Mouse (Mus musculus) lung, postnatal 4 days (tissue): ENCODE data around the gene Cog4.
"Not testable (repeated sequence)": the region's sequence is repeated elsewhere in the genome, so short reads cannot be mapped to it uniquely, and the experiment has no call there.

Experiments
- DNase-seq, 2 experiments: peaks; one replicate each; pipeline ENCODE4 v3.0.0; 2021

Cog4 gene

DNA sequence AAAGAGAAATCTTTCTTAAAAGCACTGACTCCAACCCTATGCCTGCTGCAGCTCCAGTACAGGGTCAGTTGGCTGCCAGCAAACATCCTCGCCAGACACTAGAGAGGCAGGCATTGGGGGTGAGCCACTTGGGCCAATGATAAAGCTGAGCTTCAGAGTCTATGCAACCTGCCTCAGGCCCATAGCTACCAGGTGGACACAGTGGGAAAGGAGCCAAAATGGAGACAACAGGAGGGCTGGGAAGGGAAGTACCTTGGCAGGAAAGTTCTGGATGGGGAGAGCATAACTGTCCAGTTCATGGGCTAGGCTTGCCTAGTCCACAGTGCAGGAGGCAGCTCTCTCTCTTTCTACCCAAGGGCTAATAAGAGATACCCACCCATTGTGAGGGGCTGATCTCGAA, 46.5 kb downstream of the Cog4 start:
- DNase-seq = no peak

DNA sequence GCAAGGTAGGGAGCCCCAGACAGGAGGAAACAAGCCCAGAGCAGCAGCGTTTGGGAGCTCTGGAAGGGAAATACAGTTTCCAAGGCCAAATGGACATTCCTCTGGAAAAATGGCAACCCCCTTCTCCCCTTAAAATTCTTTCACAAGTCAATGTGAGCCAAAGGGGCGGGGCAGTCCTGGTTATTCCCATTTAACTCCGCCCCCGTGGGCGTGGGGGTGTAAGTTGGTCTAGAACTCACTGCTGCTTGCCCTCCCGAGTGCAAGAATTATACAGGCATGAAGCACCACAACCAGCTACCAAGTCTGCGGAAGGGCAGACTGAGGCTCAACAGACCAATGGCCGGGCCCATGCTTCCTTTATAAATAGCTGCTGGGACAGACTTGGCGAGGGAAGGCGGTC, 48.5 kb downstream of the Cog4 start:
- no peak for DNase-seq

DNA sequence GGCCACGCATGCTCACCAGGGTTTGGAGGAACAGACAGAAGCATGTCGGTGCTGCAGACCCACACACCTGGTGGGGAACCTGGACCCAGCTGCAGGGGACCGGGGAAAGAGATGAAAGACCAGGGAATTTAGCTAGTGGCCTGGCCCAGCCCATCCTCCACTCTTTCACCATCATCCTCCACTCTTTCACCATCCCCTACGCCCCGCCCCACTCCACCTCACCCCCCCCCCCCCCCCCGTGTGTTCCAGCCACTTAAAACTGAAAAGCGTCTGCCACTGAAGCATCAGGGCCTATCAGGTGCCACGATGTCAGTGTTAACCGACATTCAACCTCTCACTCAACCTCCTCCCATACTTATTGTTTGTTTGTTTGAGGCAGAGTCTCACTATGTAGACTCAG, 48.9 kb downstream of the Cog4 start:
- no peak for DNase-seq

- no peak for DNase-seq
These were observed 49.4 kb downstream of the Cog4 start for GRCm38 (mm10) chr8:110895812-110896211.

DNA sequence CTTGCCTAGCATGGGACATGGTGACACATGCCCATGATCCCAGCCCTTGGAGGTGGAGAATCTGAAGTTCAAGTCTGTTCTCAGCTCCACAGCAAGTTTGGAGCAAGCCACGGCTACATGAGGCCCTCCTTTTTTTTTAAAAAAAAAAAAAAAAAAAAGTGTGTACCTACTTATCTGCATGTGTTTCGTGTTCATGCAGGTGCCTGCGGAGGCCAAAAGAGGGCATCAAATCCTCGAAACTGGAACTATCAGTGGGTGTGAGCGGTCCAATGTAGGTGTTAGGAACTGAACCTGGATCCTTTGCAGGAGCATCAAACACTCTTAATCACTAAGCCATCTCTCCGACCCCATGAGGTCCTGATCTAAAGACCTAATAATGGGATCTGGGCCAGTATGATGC, 51.1 kb downstream of the Cog4 start:
- no peak for DNase-seq

DNA sequence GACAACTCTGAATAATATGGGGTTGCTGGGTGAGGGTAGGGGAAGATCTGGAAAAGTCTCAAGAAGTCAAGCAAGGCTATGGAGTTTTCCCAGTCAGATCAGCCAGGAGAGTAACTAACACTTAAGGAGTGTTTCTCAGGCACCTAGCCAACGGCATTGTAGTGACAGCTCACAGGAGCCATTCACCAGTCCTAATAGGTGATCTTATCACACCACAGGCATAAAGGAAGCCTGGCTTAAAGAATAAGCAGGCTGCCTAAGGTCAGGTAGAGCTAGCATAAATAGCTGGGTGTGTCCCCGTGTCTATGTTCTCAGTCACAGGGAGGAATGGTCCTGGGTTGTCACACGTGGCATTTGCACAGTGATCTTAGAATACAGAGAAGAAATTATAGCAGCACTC, 54.7 kb downstream of the Cog4 start:
- no peak for DNase-seq

GRCm38 (mm10) chr8:110901839-110902578, 55.6 kb downstream of the Cog4 start, which contains the start of gene Fuk:
Gene Fuk, minus strand, starts transcription at chr8:110902488.
- DNase-seq = peak; percentile 84 to 86

DNA sequence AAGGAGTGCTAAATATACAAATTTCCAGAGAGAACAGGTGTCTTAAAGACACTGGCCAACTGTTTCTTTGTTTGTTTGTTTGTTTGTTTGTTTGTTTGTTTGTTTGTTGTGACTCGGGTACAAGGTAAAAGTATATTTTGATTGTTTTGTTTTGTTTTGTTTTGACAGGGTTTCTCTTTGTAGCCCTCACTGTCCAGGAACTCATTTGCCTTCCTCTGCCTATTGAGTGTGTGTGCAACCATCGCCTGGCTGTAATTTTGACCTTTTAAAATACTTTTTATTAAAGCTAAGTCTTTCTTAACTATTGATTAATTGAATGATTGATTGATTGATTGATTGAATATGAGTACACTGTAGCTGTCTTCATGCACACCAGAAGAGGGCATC, 56.2 kb downstream of the Cog4 start:
- DNase-seq = no peak

DNA sequence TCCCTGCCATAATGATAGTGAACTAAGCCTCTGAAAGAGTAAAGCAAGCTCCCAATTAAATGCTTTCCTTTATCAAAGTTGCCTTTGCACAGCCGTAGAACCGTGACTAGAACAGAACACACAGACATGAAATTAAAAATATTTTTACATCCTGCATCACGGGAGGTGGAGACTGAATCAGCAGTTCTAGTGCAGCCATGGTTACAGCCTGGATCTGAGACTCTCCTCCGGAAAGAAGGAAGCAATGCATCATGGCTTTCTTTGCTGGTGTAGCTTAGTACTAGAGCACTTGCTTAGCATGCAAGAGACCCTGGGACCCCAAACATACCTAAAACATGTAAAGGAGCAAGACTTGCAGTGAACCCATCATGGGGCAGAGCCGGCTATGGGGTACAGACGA, 59.0 kb downstream of the Cog4 start:
- DNase-seq = no peak

- no peak for DNase-seq
These were observed 60.3 kb downstream of the Cog4 start for GRCm38 (mm10) chr8:110906682-110907081.

DNA sequence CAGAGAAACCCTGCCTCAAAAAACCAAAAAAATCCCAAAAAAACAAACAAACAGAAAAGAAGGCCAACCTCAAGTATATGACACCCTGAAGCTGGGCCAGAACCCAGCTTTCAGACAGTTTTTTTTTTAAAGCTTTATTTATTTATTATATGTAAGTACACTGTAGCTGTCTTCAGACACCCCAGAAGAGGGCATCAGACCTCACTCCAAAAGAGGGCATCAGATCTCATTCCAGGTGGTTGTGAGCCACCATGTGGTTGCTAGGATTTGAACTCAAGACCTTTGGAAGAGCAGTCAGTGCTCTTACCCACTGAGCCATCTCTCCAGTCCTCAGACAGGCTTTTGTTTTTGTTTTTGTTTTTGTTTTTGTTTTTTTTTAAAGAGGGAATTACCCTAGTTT, 63.5 kb downstream of the Cog4 start:
- DNase-seq = not testable (repeated sequence)

DNA sequence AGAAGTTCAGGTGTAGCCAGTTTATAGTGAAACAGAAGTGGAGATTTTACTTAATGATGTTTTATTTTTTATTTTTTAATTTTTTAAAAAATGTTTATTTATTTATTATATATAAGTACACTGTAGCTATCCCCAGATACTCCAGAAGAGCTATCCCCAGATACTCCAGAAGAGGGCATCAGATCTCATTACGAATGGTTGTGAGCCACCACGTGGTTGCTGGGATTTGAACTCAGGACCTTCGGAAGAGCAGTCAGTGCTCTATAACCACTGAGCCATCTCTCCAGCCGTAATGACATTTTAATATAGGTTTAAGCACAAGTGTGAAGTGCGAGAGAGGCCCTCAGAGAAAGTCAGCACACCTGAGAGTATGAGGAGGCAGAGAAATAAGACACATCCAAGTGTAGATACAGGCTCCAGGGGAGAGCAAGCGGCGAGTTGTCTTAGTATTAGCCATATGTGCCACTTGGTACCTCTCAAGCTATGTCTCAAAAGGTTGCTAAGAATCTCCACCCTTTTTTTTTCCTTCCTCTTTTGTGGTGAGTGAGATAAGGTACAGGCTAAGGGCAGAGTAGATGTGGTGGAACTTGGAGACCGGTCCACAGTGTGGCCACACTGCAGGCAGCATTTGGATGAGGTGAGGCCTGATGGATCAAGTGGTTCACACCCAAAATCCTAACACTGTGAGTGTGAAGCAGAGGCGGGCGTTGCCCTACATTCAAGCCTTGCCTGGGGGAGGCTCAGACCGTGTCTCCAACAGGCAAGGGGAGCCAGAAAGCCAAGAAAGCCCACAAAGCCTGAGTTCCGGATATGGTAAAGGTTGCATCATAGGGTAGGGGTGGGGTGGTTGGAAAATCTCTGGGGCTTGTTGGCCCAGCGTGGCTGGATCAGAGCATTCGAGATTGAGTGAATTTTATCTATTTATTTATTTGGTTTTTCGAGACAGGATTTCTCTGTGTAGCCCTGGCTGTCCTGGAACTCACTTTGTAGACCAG, 65.5 kb downstream of the Cog4 start:
- no peak for DNase-seq

- DNase-seq = no peak
These were observed 71.0 kb downstream of the Cog4 start for GRCm38 (mm10) chr8:110917415-110917814.

DNA sequence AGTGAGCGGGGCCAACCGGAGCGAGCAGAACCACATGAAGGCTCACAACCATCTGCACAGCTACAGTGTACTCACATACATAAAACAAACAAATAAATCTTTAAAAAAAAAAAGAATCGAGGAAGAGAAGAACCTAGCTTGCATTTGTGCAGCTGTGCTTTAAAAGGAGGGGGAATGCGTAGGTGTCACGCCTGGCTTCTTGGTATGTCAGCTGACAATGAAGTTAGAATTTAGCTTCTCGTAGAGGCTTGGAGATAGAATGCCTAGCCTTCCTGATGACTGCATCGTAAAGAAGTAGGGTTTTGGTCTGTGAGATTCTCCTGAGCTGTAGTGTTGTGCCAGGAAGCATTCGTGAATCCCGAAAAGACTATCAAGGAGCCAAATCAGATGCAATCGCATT, 71.6 kb downstream of the Cog4 start:
- DNase-seq = no peak

- DNase-seq = no peak
These were observed 72.1 kb downstream of the Cog4 start for GRCm38 (mm10) chr8:110918460-110918859.

- peak; percentile 89 to 93 for DNase-seq
These were observed 73.1 kb downstream of the Cog4 start, which contains the start of gene St3gal2 for GRCm38 (mm10) chr8:110919341-110920031. Gene St3gal2, plus strand, starts transcription at chr8:110919922.

DNA sequence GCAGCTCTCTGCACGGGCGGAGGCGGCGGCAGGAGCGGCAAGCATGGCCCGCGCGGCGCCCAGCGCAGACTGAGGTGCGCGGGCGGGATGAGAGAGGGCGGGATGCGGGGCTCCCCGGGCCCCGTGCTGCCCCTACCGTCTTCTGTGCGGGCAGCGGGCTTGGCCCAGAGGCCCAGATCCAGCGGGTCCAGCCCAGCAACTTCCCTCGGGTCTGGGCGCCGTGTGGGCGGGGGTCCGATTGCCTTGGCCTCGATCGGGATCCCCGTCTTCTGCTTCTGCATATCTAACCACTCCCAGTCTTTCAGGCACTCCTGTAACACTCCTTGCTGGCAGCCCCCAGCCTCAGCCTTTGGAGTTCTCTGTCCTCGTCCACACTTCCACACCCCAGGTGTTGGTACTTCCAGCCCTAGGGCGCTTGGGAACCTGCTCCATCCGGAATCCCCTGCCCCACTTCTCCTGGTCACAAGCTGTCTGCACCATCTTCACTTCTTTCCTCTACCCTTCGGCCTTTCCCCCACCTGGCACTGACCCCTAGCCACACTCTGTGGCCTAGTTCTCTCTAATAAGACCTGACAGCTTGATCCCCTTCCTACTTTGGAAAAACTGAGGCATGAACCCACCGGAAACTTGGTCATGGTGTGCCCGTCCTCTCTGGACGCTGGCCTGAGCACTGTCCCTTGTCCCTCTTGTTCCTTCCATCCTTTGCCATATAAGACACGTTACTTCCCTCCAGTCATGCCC, 73.8 kb downstream of the Cog4 start:
- DNase-seq = no peak

GRCm38 (mm10) chr8:110920773-110921277, 74.4 kb downstream of the Cog4 start:
- DNase-seq = no peak

DNA sequence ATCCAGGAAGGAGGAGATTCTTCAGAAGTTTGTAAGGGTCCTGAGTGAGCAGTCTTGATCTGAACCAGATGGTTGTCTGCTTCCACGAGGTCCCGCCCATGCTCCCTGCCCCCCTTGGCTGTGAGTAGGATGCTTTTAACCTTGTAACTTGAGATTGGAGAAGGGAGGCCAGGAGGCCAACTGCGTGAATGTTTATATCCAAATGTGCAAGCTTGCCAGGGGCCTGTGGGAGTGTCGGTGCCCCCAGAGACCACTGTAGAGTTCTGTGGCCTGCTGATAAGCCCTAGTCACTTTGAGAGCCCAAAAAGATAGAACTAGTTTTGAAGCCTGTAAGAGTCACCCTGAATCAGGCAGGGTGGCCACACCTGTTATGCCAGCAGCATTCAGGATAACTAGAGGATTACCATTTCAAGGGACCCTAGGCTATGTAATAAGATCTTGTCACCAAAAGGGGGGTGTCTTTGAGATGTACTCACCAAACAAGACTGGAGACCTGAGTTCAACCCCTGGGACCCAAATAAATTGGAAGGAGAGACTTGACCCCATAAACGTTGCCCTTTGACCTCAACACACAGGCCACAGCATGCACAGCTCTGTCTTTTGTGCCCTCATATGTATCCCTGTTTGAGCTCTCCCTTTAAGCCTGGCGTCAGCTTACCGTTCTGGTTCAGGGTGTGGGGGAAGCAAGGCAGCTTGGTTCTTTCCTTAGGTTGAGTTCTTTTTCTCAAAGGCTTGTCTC, 75.3 kb downstream of the Cog4 start:
- peak; percentile 17 to 58 for DNase-seq

- no peak for DNase-seq
These were observed 79.3 kb downstream of the Cog4 start for GRCm38 (mm10) chr8:110925691-110926140.

DNA sequence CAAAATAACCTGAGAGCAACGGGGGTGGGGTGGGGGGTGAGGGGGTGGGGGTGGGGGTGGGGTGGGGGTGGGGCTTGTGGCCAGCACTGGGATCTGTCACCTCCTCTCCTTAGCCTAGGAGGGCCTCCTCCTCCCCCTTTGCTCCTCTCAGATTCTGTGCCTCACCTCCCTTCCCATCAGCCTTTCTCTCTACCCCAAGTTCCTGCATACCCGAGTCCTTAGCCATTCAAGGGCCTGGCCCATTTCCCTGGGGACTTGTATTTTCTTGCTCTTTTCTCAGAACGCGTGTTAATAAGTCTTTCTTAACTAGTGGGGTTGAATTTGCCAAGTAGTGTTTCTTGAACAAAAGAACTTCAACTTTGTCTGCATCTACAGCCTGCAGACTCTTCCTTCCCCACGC, 80.3 kb downstream of the Cog4 start:
- no peak for DNase-seq
